Mouse (Mus musculus): ENCODE measurements around the gene Srrm4. TPM values are rescaled to one million over a fixed set of nuclear protein-coding genes. Genes with fewer than 3 reads are reported as not detected.

Srrm4 gene
- polyA plus RNA-seq, 1 experiment = not detected

GRCm38 (mm10) chr5:116409689-116410590, 181.7 kb downstream of the Srrm4 start:
- Histone ChIP-seq H3K9me3 (ENCODE audit: control insufficient read depth, low read length) (peaks cover 6% of the 10 kb centered on the region; the same call in 1 of the 2 replicates), H3K4me1 (ENCODE audit: control insufficient read depth) (no peaks in the 10 kb centered on the region), H3K27me3 (ENCODE audit: control insufficient read depth) (no peaks in the 10 kb centered on the region), H3K36me3 (ENCODE audit: control insufficient read depth) (no peaks in the 10 kb centered on the region; the same call in 1 of the 2 replicates), H3K4me3 (replicated peaks) (no peak overlapping the region)
- TF ChIP-seq TAL1 (IDR thresholded peaks at IDR 0.05; ENCODE audit: low read length) (no peak), GATA1 (IDR thresholded peaks at IDR 0.05; ENCODE audit: low read length) (no peak)

- Histone ChIP-seq H3K4me1 (ENCODE audit: control insufficient read depth) (no peaks in the 10 kb centered on the region), H3K27me3 (ENCODE audit: control insufficient read depth) (no peaks in the 10 kb centered on the region), H3K4me3 (replicated peaks) (no peak overlapping the region), H3K36me3 (ENCODE audit: control insufficient read depth) (no peaks in the 10 kb centered on the region), H3K9me3 (ENCODE audit: control insufficient read depth, low read length) (peaks cover 4% of the 10 kb centered on the region; the same call in 1 of the 2 replicates)
- TF ChIP-seq TAL1 (IDR thresholded peaks at IDR 0.05; ENCODE audit: low read length) (no peak), GATA1 (IDR thresholded peaks at IDR 0.05; ENCODE audit: low read length) (no peak)
Measured at GRCm38 (mm10) chr5:116408965-116409364, 182.7 kb downstream of the Srrm4 start.

GRCm38 (mm10) chr5:116407936-116408335, 183.7 kb downstream of the Srrm4 start:
- H3K4me1 ChIP-seq (ENCODE audit: control insufficient read depth) = no peaks in the 10 kb centered on the region
- no peak overlapping the region for H3K4me3 ChIP-seq (replicated peaks)
- H3K36me3 ChIP-seq (ENCODE audit: control insufficient read depth) = no peaks in the 10 kb centered on the region
- peaks cover 9% of the 10 kb centered on the region; the same call in 1 of the 2 replicates for H3K9me3 ChIP-seq (ENCODE audit: control insufficient read depth, low read length)
- no peak for TF ChIP-seq GATA1 (IDR thresholded peaks at IDR 0.05; ENCODE audit: low read length)
- TF ChIP-seq TAL1 (IDR thresholded peaks at IDR 0.05; ENCODE audit: low read length) = no peak
- H3K27me3 ChIP-seq (ENCODE audit: control insufficient read depth) = no peaks in the 10 kb centered on the region

- H3K36me3 ChIP-seq (ENCODE audit: control insufficient read depth) = no peaks in the 10 kb centered on the region
- peaks cover 9% of the 10 kb centered on the region; the same call in 1 of the 2 replicates for H3K9me3 ChIP-seq (ENCODE audit: control insufficient read depth, low read length)
- H3K4me1 ChIP-seq (ENCODE audit: control insufficient read depth) = no peaks in the 10 kb centered on the region
- TF ChIP-seq TAL1 (IDR thresholded peaks at IDR 0.05; ENCODE audit: low read length) (no peak), GATA1 (IDR thresholded peaks at IDR 0.05; ENCODE audit: low read length) (no peak)
- no peaks in the 10 kb centered on the region for H3K27me3 ChIP-seq (ENCODE audit: control insufficient read depth)
- no peak overlapping the region for H3K4me3 ChIP-seq (replicated peaks)
Measured at GRCm38 (mm10) chr5:116407321-116407720, 184.3 kb downstream of the Srrm4 start.

GRCm38 (mm10) chr5:116406507-116406906, 185.1 kb downstream of the Srrm4 start:
- TF ChIP-seq TAL1 (IDR thresholded peaks at IDR 0.05; ENCODE audit: low read length) = no peak
- TF ChIP-seq GATA1 (IDR thresholded peaks at IDR 0.05; ENCODE audit: low read length) = no peak
- peaks cover 14% of the 10 kb centered on the region for H3K9me3 ChIP-seq (ENCODE audit: control insufficient read depth, low read length)
- H3K4me1 ChIP-seq (ENCODE audit: control insufficient read depth) = no peaks in the 10 kb centered on the region
- no peaks in the 10 kb centered on the region for H3K36me3 ChIP-seq (ENCODE audit: control insufficient read depth)
- H3K27me3 ChIP-seq (ENCODE audit: control insufficient read depth) = no peaks in the 10 kb centered on the region
- no peak overlapping the region for H3K4me3 ChIP-seq (replicated peaks)

GRCm38 (mm10) chr5:116405934-116406333, 185.7 kb downstream of the Srrm4 start:
- Histone ChIP-seq H3K9me3 (ENCODE audit: control insufficient read depth, low read length) (peaks cover 14% of the 10 kb centered on the region), H3K4me1 (ENCODE audit: control insufficient read depth) (no peaks in the 10 kb centered on the region), H3K27me3 (ENCODE audit: control insufficient read depth) (no peaks in the 10 kb centered on the region), H3K4me3 (replicated peaks) (no peak overlapping the region), H3K36me3 (ENCODE audit: control insufficient read depth) (no peaks in the 10 kb centered on the region)
- TF ChIP-seq TAL1 (IDR thresholded peaks at IDR 0.05; ENCODE audit: low read length) = no peak

- Histone ChIP-seq H3K27me3 (ENCODE audit: control insufficient read depth) (no peaks in the 10 kb centered on the region), H3K9me3 (ENCODE audit: control insufficient read depth, low read length) (peaks cover 18% of the 10 kb centered on the region), H3K4me3 (replicated peaks) (no peak overlapping the region), H3K36me3 (ENCODE audit: control insufficient read depth) (no peaks in the 10 kb centered on the region), H3K4me1 (ENCODE audit: control insufficient read depth) (no peaks in the 10 kb centered on the region)
- TF ChIP-seq GATA1 (IDR thresholded peaks at IDR 0.05; ENCODE audit: low read length) (no peak), TAL1 (IDR thresholded peaks at IDR 0.05; ENCODE audit: low read length) (no peak)
Measured at GRCm38 (mm10) chr5:116404063-116404462, 187.6 kb downstream of the Srrm4 start.

- no peak overlapping the region for H3K4me3 ChIP-seq (replicated peaks)
- no peaks in the 10 kb centered on the region for H3K36me3 ChIP-seq (ENCODE audit: control insufficient read depth)
- H3K27me3 ChIP-seq (ENCODE audit: control insufficient read depth) = no peaks in the 10 kb centered on the region
- TF ChIP-seq GATA1 (IDR thresholded peaks at IDR 0.05; ENCODE audit: low read length) (no peak), TAL1 (IDR thresholded peaks at IDR 0.05; ENCODE audit: low read length) (no peak)
- H3K4me1 ChIP-seq (ENCODE audit: control insufficient read depth) = no peaks in the 10 kb centered on the region
- H3K9me3 ChIP-seq (ENCODE audit: control insufficient read depth, low read length) = peaks cover 16% of the 10 kb centered on the region
Measured at GRCm38 (mm10) chr5:116400801-116401200, 190.8 kb downstream of the Srrm4 start.

GRCm38 (mm10) chr5:116400042-116400730, 191.4 kb downstream of the Srrm4 start:
- Histone ChIP-seq H3K27me3 (ENCODE audit: control insufficient read depth) (no peaks in the 10 kb centered on the region), H3K36me3 (ENCODE audit: control insufficient read depth) (no peaks in the 10 kb centered on the region), H3K9me3 (ENCODE audit: control insufficient read depth, low read length) (peaks cover 16% of the 10 kb centered on the region), H3K4me1 (ENCODE audit: control insufficient read depth) (no peaks in the 10 kb centered on the region), H3K4me3 (replicated peaks) (no peak overlapping the region)
- TF ChIP-seq GATA1 (IDR thresholded peaks at IDR 0.05; ENCODE audit: low read length) = no peak
- TF ChIP-seq TAL1 (IDR thresholded peaks at IDR 0.05; ENCODE audit: low read length) = no peak
